Mouse (Mus musculus): ENCODE measurements around the gene Gm20388.
"Not testable (repeated sequence)": the region's sequence is repeated elsewhere in the genome, so short reads cannot be mapped to it uniquely, and the experiment has no call there.

Gm20388 gene

DNA sequence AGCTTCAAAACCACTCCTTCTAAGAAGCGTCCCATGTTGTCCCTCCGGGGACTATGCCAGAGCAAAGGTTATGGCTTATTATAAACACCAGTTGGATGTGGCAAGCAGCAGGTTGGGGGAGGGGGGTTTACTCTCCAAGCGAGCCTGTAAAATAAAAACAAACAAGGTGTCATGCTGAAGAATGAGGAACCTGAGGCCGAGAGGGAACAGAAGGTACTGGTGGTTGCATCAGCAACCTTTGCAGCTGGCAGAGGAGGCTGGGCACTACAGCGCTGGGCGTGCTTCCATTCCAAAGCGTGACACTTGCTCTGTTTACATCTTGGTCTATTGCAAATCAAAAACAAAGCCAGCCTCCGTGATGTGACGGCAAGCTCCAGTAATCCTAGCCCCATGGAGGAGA is 1669.8 kb downstream of the Gm20388 start:
- no peak for DNase-seq

DNA sequence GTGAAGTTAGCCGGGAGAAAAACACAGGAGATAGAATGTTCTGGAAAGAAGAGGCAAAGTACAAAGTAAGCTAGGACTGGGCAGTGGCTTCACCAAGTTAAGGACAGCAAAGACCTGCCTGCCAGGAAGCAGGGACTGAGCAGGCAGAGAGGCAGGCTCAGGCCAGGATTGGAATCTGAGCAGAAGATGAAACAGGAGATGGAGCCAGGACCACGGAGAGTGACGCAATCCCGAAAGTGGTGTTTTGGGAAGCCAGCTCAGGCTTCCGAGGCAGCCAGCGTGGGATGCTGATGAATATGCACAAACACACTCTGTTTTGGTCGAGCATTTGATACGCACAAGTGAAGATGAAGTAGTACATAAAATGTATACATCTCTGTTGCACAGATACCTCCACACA is 1673.0 kb downstream of the Gm20388 start:
- no peak for DNase-seq

DNA sequence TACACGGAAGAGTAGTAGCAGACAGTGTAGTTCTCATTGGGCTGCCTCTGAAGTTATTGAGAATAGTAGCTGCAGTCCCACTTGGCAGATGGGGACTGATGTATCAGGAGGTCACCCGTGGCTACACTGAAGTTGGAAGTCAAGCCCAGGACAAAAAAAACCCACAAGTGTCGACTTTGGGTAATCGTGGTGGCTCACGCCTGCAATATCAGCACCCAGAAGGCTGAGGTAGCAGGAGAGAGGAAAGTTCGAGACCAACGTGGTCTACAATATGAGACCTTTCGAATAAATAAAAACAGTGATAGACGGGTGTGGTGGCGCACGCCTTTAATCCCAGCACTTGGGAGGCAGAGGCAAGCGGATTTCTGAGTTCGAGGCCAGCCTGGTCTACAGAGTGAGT is 1674.1 kb downstream of the Gm20388 start:
- DNase-seq, result no peak

DNA sequence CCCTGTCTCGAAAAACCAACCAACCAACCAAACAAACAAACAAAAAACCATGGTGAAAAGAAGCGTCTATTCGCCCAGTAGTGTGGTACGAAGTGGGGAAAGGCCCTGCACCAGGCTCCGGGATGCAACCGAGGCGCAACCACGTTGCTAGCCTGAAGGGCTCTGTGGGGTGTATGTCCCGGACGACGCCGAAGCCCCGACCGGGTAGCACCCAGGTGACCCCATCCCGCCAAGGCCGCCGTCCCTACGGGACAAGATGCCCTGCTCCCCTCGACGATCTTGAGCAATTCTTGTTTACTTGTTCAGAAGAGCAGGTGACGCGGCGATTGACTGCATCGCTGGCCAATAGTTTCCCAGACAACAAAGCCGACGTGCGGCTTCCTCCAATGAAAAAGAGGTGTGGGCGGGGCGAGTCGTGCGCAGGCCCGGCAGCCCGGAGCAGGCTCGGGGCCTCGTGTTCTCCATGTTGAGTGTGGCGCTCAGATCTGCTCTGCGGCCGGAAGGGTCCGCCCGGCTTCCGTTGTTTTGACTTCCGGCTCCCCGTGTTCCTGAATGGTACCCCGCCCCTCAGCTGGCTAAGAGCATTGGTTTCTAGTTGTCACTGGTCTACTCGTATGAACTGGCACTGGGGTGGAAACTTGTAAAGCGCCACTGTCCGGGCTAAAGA is 1674.7 kb downstream of the Gm20388 start:
- DNase-seq, result peak; percentile 100

DNA sequence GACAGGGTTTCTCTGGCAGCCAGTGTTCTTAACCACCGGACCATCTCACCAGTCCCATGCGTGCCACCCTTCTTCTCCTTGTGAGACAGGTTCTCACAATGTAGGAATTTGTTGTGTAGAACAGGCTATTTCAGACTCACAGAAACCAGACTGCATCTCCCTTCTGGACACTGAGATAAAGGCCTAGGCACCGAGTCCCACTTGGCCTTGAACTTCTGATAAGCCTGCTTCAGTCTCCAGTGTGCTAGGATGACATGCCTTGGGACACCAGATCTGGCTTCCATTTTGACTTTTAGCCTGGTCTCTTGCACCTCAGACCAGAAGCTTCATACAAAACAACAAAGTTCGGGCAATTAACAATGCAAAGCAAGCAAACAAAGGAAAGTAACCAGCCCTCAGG is 1678.1 kb downstream of the Gm20388 start:
- DNase-seq, result no peak

DNA sequence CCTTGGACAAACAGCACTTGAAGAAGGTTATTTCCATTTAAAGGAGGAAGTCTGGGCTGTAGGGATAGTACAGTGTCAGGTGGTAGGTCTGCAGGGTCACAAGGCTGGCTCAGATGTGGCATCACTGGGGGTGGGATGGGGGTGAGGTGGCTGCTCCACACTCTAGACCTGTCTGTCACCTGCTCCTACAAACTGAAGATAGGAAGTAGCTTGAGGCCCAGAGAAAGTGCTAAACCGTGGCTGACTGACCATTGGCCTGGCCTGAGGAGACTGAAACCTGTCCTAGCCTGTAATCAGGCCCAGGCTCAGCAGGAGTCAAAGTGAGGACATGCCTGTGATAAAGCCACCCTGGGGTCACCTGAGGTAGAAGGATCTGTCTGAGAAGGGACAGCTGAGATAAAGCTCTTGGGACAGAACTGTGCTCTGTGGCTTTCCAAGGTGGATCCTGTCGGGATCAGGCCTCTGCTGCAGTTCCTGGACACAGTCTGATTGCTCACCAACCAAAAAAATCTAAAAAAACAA is 1678.6 kb downstream of the Gm20388 start:
- no peak for DNase-seq

DNA sequence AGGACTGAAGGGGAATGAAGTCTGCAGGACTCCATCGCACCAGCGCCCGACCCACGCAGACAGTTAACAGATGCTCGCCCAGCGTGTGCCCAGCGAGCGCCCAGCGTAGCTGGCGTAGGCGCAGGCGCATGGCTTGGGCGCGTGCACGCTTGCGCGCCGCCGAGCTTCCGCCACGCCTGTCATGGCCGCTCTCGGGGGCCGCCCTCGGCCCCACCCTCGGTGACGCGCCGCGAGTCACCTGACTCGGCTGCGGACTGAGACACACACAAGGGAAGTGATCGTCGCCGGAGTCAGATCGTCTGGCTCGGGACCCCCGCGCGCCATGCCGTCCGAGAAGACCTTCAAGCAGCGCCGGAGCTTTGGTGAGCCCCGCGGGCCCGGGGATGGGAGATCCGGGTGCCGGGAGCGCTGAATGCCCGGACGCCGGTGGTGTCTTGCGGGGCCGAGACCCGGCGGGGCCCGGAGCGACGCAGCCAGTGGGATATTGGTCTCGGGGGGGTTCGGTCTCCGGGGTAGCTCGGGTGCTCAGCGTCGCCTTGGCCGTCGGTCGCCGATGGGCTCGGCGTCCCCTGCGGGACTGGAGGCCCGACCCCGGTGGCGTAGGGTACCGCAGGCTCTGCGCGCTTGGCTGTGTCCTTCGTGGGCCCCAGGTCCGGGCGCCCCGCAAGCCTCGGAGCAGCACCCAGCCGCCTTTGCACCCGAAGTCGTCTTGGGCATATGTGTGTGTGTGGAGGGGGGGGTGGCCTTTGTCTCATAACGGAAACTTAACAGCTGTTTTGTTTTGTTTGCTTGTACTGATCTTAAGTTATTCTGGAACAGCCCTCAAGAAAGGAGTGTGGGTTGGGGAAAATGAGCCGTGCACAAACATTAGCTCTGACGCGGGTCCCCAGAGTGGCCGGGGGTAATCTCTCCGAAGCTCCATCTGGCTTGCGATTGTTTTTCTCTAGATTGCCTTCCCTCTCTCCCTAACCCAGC is 1679.8 kb downstream of the Gm20388 start, which contains the start of gene Map1lc3b:
Map1lc3b (plus strand) TSS at position 159 of the 975 bp plus-strand sequence.
- DNase-seq, result peak; percentile 98 to 99

DNA sequence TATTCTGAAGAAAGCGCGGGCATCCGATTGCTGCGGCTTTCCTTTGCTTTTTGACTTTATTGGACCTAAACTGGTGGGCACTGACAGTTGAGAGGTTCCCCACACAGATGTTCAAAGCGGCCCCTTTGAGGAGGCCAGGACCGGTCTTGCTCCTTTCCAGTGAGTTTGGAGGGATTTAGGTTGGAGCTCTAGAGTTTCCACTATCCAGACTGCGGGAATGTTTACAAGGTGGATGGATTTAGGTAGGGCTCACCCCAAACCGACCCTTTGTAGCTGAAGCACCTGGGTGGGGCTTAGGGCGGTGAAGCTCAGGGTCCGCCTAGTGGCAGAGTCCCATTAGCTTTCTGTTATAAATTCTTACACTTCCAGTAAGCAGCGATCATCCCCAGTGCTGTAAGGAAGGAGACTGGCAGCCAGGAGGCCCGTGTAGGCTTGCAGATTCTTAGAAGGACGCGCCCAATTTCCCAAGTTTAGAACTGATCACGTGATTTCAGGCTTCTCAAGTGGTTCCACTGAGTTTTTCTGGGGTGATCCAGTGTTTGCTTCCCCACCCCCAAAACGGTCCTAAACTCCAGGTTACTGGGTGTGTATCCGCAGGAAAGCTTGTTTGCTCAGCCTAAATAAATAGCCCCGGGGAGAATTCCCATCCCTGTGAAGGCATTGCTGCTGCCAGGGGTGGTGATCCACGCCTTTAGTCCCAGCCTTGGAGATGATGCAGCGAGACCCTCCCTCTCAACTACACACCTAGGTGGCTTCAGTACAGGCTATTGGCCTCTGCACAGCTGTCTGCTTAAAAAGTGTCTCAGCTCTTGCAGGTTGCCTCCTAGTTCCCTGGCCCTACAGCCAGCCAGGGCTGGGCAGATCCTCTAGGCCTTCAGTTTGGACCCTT is 1680.8 kb downstream of the Gm20388 start:
- DNase-seq, result peak; percentile 48 to 54

DNA sequence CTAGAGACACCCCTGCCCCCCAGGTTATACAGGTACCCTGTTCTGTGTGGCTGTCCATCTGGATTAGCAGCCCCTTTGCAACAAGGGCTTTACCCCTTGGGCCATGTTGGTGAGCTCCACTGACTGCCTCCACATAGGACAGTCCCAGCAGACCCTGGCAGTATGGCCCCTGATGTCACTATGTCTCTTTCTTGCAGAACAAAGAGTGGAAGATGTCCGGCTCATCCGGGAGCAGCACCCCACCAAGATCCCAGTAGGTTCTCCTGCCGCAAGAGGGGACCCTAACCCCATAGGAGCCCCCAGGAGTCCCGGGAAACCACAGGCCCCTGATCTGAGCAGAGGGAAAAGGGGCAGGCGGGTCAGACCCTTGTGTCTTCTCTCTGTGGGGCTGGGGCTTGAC is 1682.7 kb downstream of the Gm20388 start:
- no peak for DNase-seq

DNA sequence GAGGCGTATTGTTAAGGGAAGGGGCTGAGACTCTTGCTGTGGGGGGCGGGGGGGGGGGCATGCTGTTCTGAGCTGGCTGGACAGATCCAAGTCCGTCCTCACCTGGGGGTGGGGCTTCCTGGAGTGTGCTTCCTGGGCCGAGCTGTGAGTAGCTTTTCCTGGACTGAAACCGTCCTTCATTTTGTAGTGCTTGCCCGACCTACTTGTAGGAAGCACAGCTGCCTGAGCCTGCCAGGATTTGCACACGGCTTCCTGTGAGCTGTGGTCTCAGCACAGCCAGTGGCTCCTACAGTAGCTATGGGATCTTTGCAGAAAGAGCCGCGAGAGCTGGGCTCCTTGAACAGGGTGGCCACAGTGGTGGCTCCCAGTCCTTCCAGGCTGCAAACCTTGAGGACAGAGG is 1683.3 kb downstream of the Gm20388 start:
- no peak for DNase-seq

DNA sequence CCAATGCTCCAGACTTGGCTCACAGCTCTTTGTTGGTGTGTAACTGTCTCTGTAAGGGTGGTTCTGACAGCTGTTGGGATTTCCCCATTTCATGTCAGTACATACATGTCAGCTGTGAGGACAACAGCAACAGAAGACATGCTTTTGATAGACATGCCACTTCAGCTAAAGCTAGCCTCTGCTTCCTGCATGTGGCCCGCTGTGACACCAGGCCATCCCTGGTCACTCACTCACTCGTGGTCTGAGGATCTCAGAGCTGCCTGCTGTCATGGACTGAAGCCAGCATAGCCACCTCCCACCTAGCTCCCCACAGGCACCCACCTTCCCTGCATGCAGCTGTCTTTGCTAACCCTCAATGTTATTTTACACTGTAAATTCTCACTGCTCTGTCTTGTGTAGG is 1686.9 kb downstream of the Gm20388 start:
- DNase-seq, result not testable (repeated sequence)

DNA sequence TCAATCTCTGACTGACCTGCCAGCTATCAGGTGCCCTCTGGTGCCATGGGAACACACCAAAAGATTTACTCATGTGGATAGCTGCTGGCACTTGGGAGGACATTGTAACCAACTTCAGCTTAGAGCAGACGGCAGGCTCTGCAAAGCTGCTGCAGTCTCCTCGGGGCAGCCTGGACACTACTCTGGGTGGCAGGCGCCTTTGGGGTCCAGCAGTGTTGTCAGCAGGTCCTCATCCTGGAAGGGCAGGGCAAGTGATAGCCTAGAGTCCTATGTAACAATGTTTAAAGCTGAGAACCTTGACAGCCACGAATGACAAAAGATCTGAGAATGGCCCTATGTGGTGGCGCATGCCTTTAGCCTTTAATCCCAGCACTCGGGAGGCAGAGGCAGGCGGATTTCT is 1687.5 kb downstream of the Gm20388 start:
- no peak for DNase-seq

DNA sequence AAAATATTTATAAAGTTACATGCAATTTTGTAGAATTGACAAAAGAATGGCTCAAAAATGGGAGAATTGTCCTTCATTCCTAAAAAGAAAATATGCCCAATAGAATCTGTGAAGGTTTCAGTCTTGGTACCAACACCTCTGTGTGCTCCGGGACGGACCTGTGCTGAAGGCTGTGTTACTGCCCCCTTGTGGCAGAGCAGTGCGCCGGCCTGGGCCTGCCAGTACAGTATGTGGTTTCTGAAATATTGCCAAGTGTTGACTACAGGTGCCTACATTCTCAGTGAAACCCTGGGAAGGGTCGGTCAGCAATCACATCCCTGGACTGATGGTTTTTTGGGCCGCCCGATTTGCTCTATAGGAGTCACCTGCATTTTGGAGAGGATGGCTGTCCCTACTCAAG is 1688.3 kb downstream of the Gm20388 start:
- peak; percentile 92 to 95 for DNase-seq

DNA sequence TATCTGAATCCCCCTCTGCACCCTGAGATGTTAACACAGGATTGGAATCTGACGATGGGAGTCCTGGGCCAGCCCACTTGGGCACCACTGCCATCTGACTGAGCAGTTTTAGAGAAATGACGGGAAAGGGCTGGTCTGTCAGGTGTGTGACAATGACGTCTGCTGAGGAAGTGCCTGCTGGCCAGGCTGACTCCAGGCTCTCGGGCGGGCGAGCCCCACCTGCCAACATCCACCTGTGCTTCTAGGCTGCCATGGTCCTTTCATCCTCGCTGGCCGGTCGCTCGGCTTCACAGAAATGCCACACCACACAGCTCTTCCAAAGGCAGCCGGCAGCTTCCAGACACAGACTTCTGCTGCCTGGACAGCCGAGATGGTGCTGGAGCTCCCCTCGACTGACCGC is 1689.2 kb downstream of the Gm20388 start:
- DNase-seq, result no peak

DNA sequence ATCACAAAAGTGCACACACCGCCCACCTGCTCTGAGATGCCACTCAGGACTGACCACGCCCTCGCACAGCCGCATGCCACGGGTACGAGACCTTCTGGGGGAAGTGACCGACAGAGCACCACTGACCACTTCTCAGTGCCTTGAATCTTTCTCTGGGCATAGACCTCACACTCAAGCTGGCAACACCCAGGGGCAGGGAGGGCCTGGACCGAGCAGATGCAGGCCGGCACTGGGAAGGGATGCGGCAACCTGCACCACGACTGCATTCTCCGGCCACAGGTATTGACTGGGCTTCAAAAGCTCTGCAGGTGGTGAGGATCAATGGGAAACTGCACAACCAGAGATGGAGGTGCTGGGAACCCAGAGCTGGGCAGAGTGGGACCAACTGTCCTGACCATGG is 1691.8 kb downstream of the Gm20388 start:
- DNase-seq, result no peak

DNA sequence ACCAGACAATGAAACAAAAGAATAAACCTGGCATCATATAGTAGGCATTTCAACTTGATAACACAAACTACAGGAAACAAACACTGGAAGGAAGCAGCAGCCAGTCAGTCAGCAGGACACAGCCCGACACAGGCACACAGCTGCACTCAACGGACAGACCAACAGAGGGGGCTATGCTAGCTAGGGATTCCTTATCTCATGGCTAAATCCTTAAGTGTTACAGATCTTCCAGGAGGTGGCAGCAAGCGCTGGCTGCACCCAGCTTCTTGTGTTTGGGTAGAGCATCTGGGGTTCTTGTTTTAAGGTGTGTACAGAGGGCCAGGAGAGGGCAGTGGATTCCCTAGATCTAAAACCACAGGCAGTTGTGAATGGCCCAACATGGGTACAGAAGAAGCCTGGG is 1692.2 kb downstream of the Gm20388 start:
- DNase-seq, result peak; percentile 78 to 83

DNA sequence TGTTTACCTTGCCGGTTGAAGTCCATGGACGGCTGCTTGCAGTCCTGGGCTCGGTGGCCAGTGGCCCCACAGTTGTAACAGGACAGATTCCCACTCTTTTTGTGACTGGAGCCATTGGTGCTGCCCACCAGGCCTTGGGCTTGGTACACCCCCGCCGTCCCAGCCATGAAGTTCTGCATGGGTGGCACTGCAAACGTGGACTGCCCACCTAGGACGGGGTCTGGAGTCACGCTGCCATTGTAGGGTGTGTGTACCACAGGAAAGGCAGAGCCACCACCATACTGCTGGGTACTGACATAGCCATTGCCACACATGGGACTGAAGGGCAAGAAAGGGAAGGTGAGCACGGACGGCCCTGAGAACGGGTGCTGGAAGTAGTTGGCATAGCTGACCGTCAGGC is 1693.2 kb downstream of the Gm20388 start:
- no peak for DNase-seq

DNA sequence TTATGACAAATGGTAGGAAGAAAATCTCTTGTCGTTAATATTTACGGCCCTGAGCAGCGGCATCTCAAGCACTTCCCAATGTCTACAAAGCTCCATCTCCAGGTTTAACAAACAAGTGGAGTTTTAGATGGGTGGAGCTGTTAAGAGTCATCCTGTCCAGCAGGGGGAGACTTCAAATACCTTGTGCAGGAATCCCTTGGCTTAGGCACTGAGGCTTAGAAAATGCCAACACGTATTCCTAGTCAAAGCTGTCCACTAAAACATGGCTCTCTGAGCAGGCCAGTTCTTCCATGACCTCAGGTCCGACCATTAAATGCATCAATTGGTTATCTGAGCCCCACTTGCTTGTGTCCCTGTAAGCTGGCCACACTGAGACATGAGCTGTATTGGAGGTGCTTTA is 1697.0 kb downstream of the Gm20388 start:
- DNase-seq, result no peak

DNA sequence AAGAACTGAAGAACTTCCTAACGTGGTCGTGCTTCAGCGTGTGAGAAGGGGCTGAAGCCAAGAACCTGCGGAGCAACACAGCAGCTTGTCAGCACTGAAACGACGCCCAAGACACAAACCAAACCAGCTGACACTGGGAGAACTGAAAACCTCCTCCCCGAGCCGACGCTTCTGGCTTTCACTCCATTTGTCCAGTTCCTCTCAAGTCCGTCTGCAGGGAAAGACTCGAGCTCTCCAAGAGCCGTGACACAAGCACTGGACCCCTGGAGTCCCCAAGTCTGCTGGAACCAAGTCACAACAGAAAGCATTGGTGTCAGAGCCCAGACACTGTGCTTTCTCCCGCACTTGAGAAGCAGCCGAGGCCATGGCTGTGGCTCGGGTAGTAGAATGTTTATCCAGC is 1698.6 kb downstream of the Gm20388 start:
- no peak for DNase-seq

DNA sequence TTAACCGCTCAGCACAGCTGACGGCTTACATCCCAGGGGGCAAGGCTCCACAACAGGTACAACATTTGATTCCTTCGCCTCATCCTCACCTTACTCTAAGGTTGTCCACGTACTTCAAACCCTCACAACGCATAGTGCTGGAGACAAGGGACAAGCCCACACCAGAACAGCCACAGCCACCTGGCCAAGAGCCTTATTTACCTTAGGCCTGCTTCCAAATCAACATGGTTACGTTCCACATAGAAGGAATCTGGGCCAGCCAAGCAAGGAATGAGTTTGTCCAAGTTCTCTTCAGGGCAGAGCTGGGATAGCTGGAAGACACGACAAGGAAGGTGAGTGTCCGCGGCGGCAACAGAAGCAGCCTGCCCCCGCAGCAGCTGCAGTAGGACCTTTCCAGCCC is 1699.3 kb downstream of the Gm20388 start:
- peak in 1 of 2 experiments; percentile 42 for DNase-seq

DNA sequence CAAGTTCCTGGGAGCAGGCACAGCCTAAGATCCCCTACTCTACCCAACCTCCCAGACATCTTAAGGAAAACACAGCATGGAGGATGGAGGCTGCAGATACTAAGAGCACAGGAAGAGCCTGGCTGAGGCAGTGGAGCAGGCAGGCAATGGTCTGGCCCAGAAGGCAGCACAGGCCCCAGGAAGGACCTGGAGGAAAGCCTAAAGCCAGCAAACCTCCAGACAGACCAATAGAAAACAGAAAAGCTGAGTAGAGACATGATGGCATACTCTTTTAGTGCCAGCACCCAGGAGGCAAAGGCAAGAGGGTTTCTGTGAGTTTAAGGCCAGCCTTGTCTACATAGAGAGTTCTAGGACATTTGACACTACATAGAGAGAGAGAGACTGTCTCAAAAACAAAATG is 1702.8 kb downstream of the Gm20388 start:
- no peak for DNase-seq

DNA sequence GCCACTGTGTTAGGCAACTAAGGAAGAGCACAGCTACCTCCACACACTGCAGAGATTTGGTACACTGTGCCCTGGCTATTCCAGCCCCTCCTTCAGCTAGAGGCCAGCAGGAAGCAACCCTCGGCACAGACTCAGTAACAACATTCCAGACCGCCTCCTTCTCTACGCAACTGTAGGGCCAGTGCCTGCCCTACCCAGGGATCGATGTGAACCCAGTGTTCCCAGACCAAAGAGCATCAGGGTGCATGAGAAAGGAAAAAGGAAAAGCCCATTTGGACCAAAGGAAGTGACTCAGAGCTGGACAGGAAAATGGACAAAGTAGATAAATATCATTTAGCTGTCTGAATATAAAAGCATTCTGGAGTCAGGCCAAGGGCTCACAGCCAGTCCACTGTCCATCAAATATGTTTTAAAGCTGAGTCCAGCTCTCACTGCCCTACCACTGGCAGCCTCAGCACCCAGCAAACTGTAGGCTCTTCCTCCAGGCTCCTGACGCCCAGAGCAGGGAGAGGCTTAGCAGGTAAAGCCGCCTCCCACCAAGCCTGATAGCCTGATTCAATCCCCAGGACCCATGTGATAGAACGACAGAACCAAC is 1708.9 kb downstream of the Gm20388 start:
- DNase-seq, result peak in 1 of 2 experiments; percentile 46
